Mouse (Mus musculus) limb, embryonic 13.5 days (tissue): ENCODE results near the gene Tk1. TPM values are rescaled to one million over a fixed set of nuclear protein-coding genes. Genes with fewer than 3 reads are reported as not detected.
"Not testable (repeated sequence)": the region's sequence is repeated elsewhere in the genome, so short reads cannot be mapped to it uniquely, and the experiment has no call there.

Source experiments
- ATAC-seq: fragments of 200-750 bp; cut with Nextera tagmentation; 2 replicates; pipeline ENCODE4 v1.8.0; 2017; ENCODE audit warnings: low read depth, moderate number of reproducible peaks, moderate TSS enrichment; ENCODE audit not compliant: low FRiP score
- H3K27ac ChIP-seq: fragments of 300-500 bp; sonication (generic); 2 replicates; pipeline ENCODE4 v1.5.1; 2015; ENCODE audit warnings: inconsistent platforms, mild to moderate bottlenecking, moderate library complexity
- H3K27me3 ChIP-seq: fragments of 300-500 bp; sonication (generic); 2 replicates; pipeline ENCODE4 v1.6.1; 2015; ENCODE audit warnings: mild to moderate bottlenecking, inconsistent platforms
- H3K36me3 ChIP-seq: fragments of 300-500 bp; sonication (generic); 2 replicates; pipeline ENCODE4 v1.6.1; 2015; ENCODE audit warnings: inconsistent platforms, mild to moderate bottlenecking, moderate library complexity
- H3K4me1 ChIP-seq: fragments of 300-500 bp; sonication (generic); 2 replicates; pipeline ENCODE4 v1.6.1; 2015; ENCODE audit warnings: inconsistent platforms
- H3K4me2 ChIP-seq: fragments of 300-500 bp; sonication (generic); replicated peaks from 2 replicates; pipeline ENCODE4 v1.6.1; 2015; ENCODE audit warnings: inconsistent platforms, mild to moderate bottlenecking, moderate library complexity
- H3K4me3 ChIP-seq: fragments of 300-500 bp; sonication (generic); 2 replicates; pipeline ENCODE4 v1.5.1; 2015; ENCODE audit warnings: moderate library complexity, mild to moderate bottlenecking, inconsistent platforms
- H3K9ac ChIP-seq: fragments of 300-500 bp; sonication (generic); 2 replicates; pipeline ENCODE4 v1.6.1; 2015; ENCODE audit warnings: mild to moderate bottlenecking, inconsistent platforms
- H3K9me3 ChIP-seq: fragments of 300-500 bp; sonication (generic); 2 replicates; pipeline ENCODE4 v1.6.1; 2016; ENCODE audit warnings: inconsistent platforms
- WGBS: fragments of 180-500 bp; shearing (Covaris S2); methylation state at CpG from one replicate; pipeline ENCODE4 v1.1.7; 2015; 5-methylcytosine and 5-hydroxymethylcytosine counted together
- polyA plus RNA-seq: library from polyadenylated mRNA; unstranded; fragments of >200 nt; fragmentation: Nextera tagmentation; extraction: Ambion mirVana; gene quantifications from 2 replicates; pipeline ENCODE4 v1.2.1, GENCODE M21; 2015

The Tk1 gene
- polyA plus RNA-seq, 1 experiment from 2014 or later, result 133 TPM

- no peak overlapping the region for H3K4me3 ChIP-seq
- no peak overlapping the region for H3K4me2 ChIP-seq
- H3K9ac ChIP-seq, result no peak overlapping the region
- no peak for ATAC-seq
- no peaks in the 10 kb centered on the region for H3K36me3 ChIP-seq
- no peak overlapping the region for H3K27ac ChIP-seq
- H3K4me1 ChIP-seq, result peaks cover 13% of the 10 kb centered on the region
- 77% methylated on average over 2 of the region's 2 CpGs for WGBS
- no peaks in the 10 kb centered on the region for H3K27me3 ChIP-seq
- no peaks in the 10 kb centered on the region for H3K9me3 ChIP-seq
These were observed 17.5 kb upstream of the Tk1 start for GRCm38 (mm10) chr11:117843434-117843833.

- Histone ChIP-seq H3K4me2 (no peak overlapping the region), H3K27me3 (no peaks in the 10 kb centered on the region), H3K9me3 (no peaks in the 10 kb centered on the region), H3K36me3 (no peaks in the 10 kb centered on the region), H3K4me1 (peaks cover 8% of the 10 kb centered on the region; the same call in 1 of the 2 replicates), H3K9ac (no peak overlapping the region), H3K27ac (no peak overlapping the region), H3K4me3 (no peak overlapping the region)
- ATAC-seq, result no peak
- 27% methylated on average over 1 of the region's 1 CpGs for WGBS
These were observed 15.0 kb upstream of the Tk1 start for GRCm38 (mm10) chr11:117840910-117841309.

- H3K36me3 ChIP-seq, result no peaks in the 10 kb centered on the region
- WGBS, result 96% methylated on average over 1 of the region's 1 CpGs
- H3K4me2 ChIP-seq, result no peak overlapping the region
- H3K9ac ChIP-seq, result no peak overlapping the region
- H3K27ac ChIP-seq, result no peak overlapping the region
- no peak overlapping the region for H3K4me3 ChIP-seq
- H3K9me3 ChIP-seq, result no peaks in the 10 kb centered on the region
- ATAC-seq, result no peak
- no peaks in the 10 kb centered on the region for H3K27me3 ChIP-seq
- peaks cover 8% of the 10 kb centered on the region; the same call in 1 of the 2 replicates for H3K4me1 ChIP-seq
These were observed 13.1 kb upstream of the Tk1 start for GRCm38 (mm10) chr11:117839021-117839420.

GRCm38 (mm10) chr11:117838572-117838971 is 12.7 kb upstream of the Tk1 start:
- Histone ChIP-seq H3K4me2 (no peak overlapping the region), H3K27ac (no peak overlapping the region), H3K9me3 (no peaks in the 10 kb centered on the region), H3K4me3 (no peak overlapping the region), H3K4me1 (peaks cover 8% of the 10 kb centered on the region; the same call in 1 of the 2 replicates), H3K36me3 (no peaks in the 10 kb centered on the region), H3K27me3 (no peaks in the 10 kb centered on the region), H3K9ac (no peak overlapping the region)
- no peak for ATAC-seq
- WGBS, result 47% methylated on average over 2 of the region's 2 CpGs

GRCm38 (mm10) chr11:117836306-117836705 is 10.4 kb upstream of the Tk1 start:
- peak overlapping the region; percentile 19; the same call in 1 of the 2 replicates for H3K4me3 ChIP-seq
- no peak overlapping the region for H3K27ac ChIP-seq
- no peaks in the 10 kb centered on the region for H3K36me3 ChIP-seq
- H3K9me3 ChIP-seq, result no peaks in the 10 kb centered on the region
- peak overlapping the region; percentile 54 for H3K4me2 ChIP-seq
- ATAC-seq, result no peak
- no peaks in the 10 kb centered on the region for H3K27me3 ChIP-seq
- peaks cover 14% of the 10 kb centered on the region for H3K4me1 ChIP-seq
- H3K9ac ChIP-seq, result no peak overlapping the region
- WGBS, result 31% methylated on average over 13 of the region's 13 CpGs

GRCm38 (mm10) chr11:117834086-117834485 is 8.2 kb upstream of the Tk1 start:
- WGBS, result 89% methylated on average over 8 of the region's 8 CpGs
- no peaks in the 10 kb centered on the region for H3K27me3 ChIP-seq
- no peaks in the 10 kb centered on the region for H3K36me3 ChIP-seq

GRCm38 (mm10) chr11:117833509-117833908 is 7.6 kb upstream of the Tk1 start:
- H3K27ac ChIP-seq, H3K4me2 ChIP-seq, H3K9ac ChIP-seq, H3K36me3 ChIP-seq, H3K9me3 ChIP-seq, ATAC-seq, H3K27me3 ChIP-seq, H3K4me3 ChIP-seq: not testable (repeated sequence)
- H3K4me1 ChIP-seq, result peaks cover 33% of the 10 kb centered on the region
- 85% methylated on average over 5 of the region's 6 CpGs for WGBS

More at GRCm38 (mm10) chr11:117834086-117834485, 8.2 kb upstream of the Tk1 start:
- no peaks in the 10 kb centered on the region for H3K9me3 ChIP-seq
- H3K4me2 ChIP-seq, result no peak overlapping the region
- H3K4me1 ChIP-seq, result peaks cover 29% of the 10 kb centered on the region
- no peak for ATAC-seq
- H3K27ac ChIP-seq, result no peak overlapping the region
- H3K4me3 ChIP-seq, result no peak overlapping the region
- H3K9ac ChIP-seq, result no peak overlapping the region

GRCm38 (mm10) chr11:117832086-117832969 is 6.4 kb upstream of the Tk1 start:
- Histone ChIP-seq H3K9ac (no peak overlapping the region), H3K4me3 (peak overlapping the region; percentile 29), H3K27ac (no peak overlapping the region), H3K9me3 (no peaks in the 10 kb centered on the region), H3K36me3 (no peaks in the 10 kb centered on the region), H3K4me1 (peaks cover 43% of the 10 kb centered on the region), H3K4me2 (peak overlapping the region; percentile 58), H3K27me3 (no peaks in the 10 kb centered on the region)
- ATAC-seq, result peak; percentile 16; the same call in 1 of the 2 replicates
- 21% methylated on average over 28 of the region's 28 CpGs for WGBS

GRCm38 (mm10) chr11:117830401-117830800 is 4.5 kb upstream of the Tk1 start:
- Histone ChIP-seq H3K4me1 (peaks cover 54% of the 10 kb centered on the region), H3K27ac (peak overlapping the region; percentile 22; the same call in 1 of the 2 replicates), H3K27me3 (no peaks in the 10 kb centered on the region)

GRCm38 (mm10) chr11:117829671-117830215 is 3.9 kb upstream of the Tk1 start:
- WGBS, result 70% methylated on average over 2 of the region's 2 CpGs
- no peak overlapping the region for H3K4me2 ChIP-seq
- H3K4me1 ChIP-seq, result peaks cover 61% of the 10 kb centered on the region

More at GRCm38 (mm10) chr11:117830401-117830800, 4.5 kb upstream of the Tk1 start:
- WGBS, result 73% methylated on average over 9 of the region's 9 CpGs
- no peaks in the 10 kb centered on the region for H3K36me3 ChIP-seq
- no peak overlapping the region for H3K4me3 ChIP-seq
- H3K9me3 ChIP-seq, result no peaks in the 10 kb centered on the region
- H3K4me2 ChIP-seq, result no peak overlapping the region
- peak overlapping the region; percentile 13; the same call in 1 of the 2 replicates for H3K9ac ChIP-seq
- no peak for ATAC-seq

GRCm38 (mm10) chr11:117828888-117829604 is 3.2 kb upstream of the Tk1 start:
- 67% methylated on average over 9 of the region's 9 CpGs for WGBS
- H3K4me1 ChIP-seq, result peaks cover 66% of the 10 kb centered on the region

More at GRCm38 (mm10) chr11:117829671-117830215, 3.9 kb upstream of the Tk1 start:
- 0 out of 2 replicates have a peak overlapping the region, but pooled peaks have one; percentile 13 for H3K9ac ChIP-seq
- H3K27me3 ChIP-seq, result no peaks in the 10 kb centered on the region
- no peaks in the 10 kb centered on the region for H3K9me3 ChIP-seq
- ATAC-seq, result no peak
- H3K27ac ChIP-seq, result 0 out of 2 replicates have a peak overlapping the region, but pooled peaks have one; percentile 22
- H3K4me3 ChIP-seq, result no peak overlapping the region
- H3K36me3 ChIP-seq, result no peaks in the 10 kb centered on the region

More at GRCm38 (mm10) chr11:117828888-117829604, 3.2 kb upstream of the Tk1 start:
- no peak overlapping the region for H3K4me2 ChIP-seq
- H3K27ac ChIP-seq, result peak overlapping the region; percentile 44; the same call in 1 of the 2 replicates
- no peaks in the 10 kb centered on the region for H3K9me3 ChIP-seq
- no peak overlapping the region for H3K4me3 ChIP-seq
- no peak for ATAC-seq
- no peaks in the 10 kb centered on the region for H3K27me3 ChIP-seq
- H3K9ac ChIP-seq, result peak overlapping the region; percentile 1; the same call in 1 of the 2 replicates
- no peaks in the 10 kb centered on the region for H3K36me3 ChIP-seq
